Mouse (Mus musculus) heart, embryonic 13.5 days (tissue): ENCODE measurements at regions not wholly inside any gene's neighbourhood (a gene's known extent, or its start where the extent isn't known, plus 50 kb on each side); places are given as distances from the start of the nearest gene placed in this dataset.
"Not testable (repeated sequence)": the region's sequence is repeated elsewhere in the genome, so short reads cannot be mapped to it uniquely, and the experiment has no call there.

Experiments
- ATAC-seq: fragments of 200-750 bp; cut with Nextera tagmentation; 2 replicates; pipeline ENCODE4 v1.8.0; 2017; ENCODE audit warnings: moderate TSS enrichment; ENCODE audit not compliant: insufficient number of reproducible peaks, low FRiP score, low TSS enrichment; ENCODE audit errors: extremely low read depth
- H3K27ac ChIP-seq: fragments of 300-500 bp; sonication (generic); replicated peaks from 2 replicates; pipeline ENCODE4 v1.5.1; 2015; ENCODE audit warnings: moderate library complexity, mild to moderate bottlenecking, inconsistent platforms
- H3K27me3 ChIP-seq: fragments of 300-500 bp; sonication (generic); replicated peaks from 2 replicates; pipeline ENCODE4 v1.6.1; 2015; ENCODE audit warnings: mild to moderate bottlenecking, inconsistent platforms
- H3K36me3 ChIP-seq: fragments of 300-500 bp; sonication (generic); 2 replicates; pipeline ENCODE4 v1.6.1; 2015; ENCODE audit warnings: mild to moderate bottlenecking, inconsistent platforms
- H3K4me1 ChIP-seq: fragments of 300-500 bp; sonication (generic); 2 replicates; pipeline ENCODE4 v1.6.1; 2015; ENCODE audit warnings: inconsistent platforms
- H3K4me2 ChIP-seq: fragments of 300-500 bp; sonication (generic); 2 replicates; pipeline ENCODE4 v1.6.1; 2015; ENCODE audit warnings: inconsistent platforms, mild to moderate bottlenecking, moderate library complexity
- H3K4me3 ChIP-seq: fragments of 300-500 bp; sonication (generic); 2 replicates; pipeline ENCODE4 v1.5.1; 2015; ENCODE audit warnings: moderate library complexity, mild to moderate bottlenecking, inconsistent platforms
- H3K9ac ChIP-seq: fragments of 300-500 bp; sonication (generic); 2 replicates; pipeline ENCODE4 v1.6.1; 2015; ENCODE audit warnings: inconsistent platforms, mild to moderate bottlenecking, moderate library complexity
- H3K9me3 ChIP-seq: fragments of 300-500 bp; sonication (generic); 2 replicates; pipeline ENCODE4 v1.6.1; 2016; ENCODE audit warnings: inconsistent platforms
- WGBS: fragments of 180-500 bp; shearing (Covaris S2); methylation state at CpG from one replicate; pipeline ENCODE4 v1.1.7; 2015; ENCODE audit warnings: mixed read lengths; 5-methylcytosine and 5-hydroxymethylcytosine counted together

GRCm38 (mm10) chr13:12677372-12677771 is 111.7 kb downstream of the Ero1lb start:
- H3K36me3 ChIP-seq = no peaks in the 10 kb centered on the region
- H3K9me3 ChIP-seq = no peaks in the 10 kb centered on the region
- no peak overlapping the region for H3K4me3 ChIP-seq
- H3K27me3 ChIP-seq = no peaks in the 10 kb centered on the region
- no peak overlapping the region for H3K4me2 ChIP-seq
- no peak overlapping the region for H3K27ac ChIP-seq
- ATAC-seq = no peak
- H3K4me1 ChIP-seq = no peaks in the 10 kb centered on the region
- no peak overlapping the region for H3K9ac ChIP-seq
- 66% methylated on average over 2 of the region's 2 CpGs for WGBS

- WGBS = 77% methylated on average over 2 of the region's 2 CpGs
- ATAC-seq = not testable (repeated sequence)
Measured at GRCm38 (mm10) chr13:12671011-12671410, 105.3 kb downstream of the Ero1lb start.

GRCm38 (mm10) chr13:12668742-12669141 is 103.1 kb downstream of the Ero1lb start:
- H3K4me1 ChIP-seq, ATAC-seq, H3K9ac ChIP-seq, H3K27me3 ChIP-seq, H3K4me2 ChIP-seq, H3K4me3 ChIP-seq, H3K27ac ChIP-seq, H3K36me3 ChIP-seq, H3K9me3 ChIP-seq: not testable (repeated sequence)
- no CpG with 5 or more reads among the region's 7 CpGs for WGBS

More at GRCm38 (mm10) chr13:12671011-12671410, 105.3 kb downstream of the Ero1lb start:
- not testable (repeated sequence) for H3K36me3 ChIP-seq, H3K27ac ChIP-seq, H3K27me3 ChIP-seq, H3K9ac ChIP-seq, H3K4me1 ChIP-seq, H3K9me3 ChIP-seq, H3K4me2 ChIP-seq, H3K4me3 ChIP-seq

- not testable (repeated sequence) for H3K9ac ChIP-seq, H3K4me3 ChIP-seq, ATAC-seq, H3K9me3 ChIP-seq, H3K4me2 ChIP-seq, H3K4me1 ChIP-seq, H3K27ac ChIP-seq, H3K27me3 ChIP-seq, H3K36me3 ChIP-seq
- WGBS = 71% methylated on average over 9 of the region's 9 CpGs
Measured at GRCm38 (mm10) chr13:12667727-12668665, 102.3 kb downstream of the Ero1lb start.

- 69% methylated on average over 3 of the region's 3 CpGs for WGBS
- not testable (repeated sequence) for ATAC-seq
Measured at GRCm38 (mm10) chr13:12666050-12666449, 100.4 kb downstream of the Ero1lb start.

More at GRCm38 (mm10) chr13:12666050-12666449, 100.4 kb downstream of the Ero1lb start:
- H3K4me2 ChIP-seq, H3K27me3 ChIP-seq, H3K36me3 ChIP-seq, H3K4me3 ChIP-seq, H3K27ac ChIP-seq, H3K9me3 ChIP-seq, H3K4me1 ChIP-seq, H3K9ac ChIP-seq: not testable (repeated sequence)
